Mouse (Mus musculus) lung, embryonic 15.5 days (tissue): ENCODE measurements around the gene Nupl1. TPM values are rescaled to one million over a fixed set of nuclear protein-coding genes. Genes with fewer than 3 reads are reported as not detected.

ENCODE experiments used
- ATAC-seq: fragments of 200-750 bp; cut with Nextera tagmentation; 2 replicates; pipeline ENCODE4 v1.8.0; 2017; ENCODE audit warnings: moderate number of reproducible peaks, borderline replicate concordance; ENCODE audit not compliant: low FRiP score, low TSS enrichment; ENCODE audit errors: extremely low read depth
- H3K27ac ChIP-seq: fragments of 300-500 bp; sonication (generic); 2 replicates; pipeline ENCODE4 v1.5.1; 2015; ENCODE audit warnings: moderate library complexity, mild to moderate bottlenecking, inconsistent platforms
- H3K27me3 ChIP-seq: fragments of 300-500 bp; sonication (generic); 2 replicates; pipeline ENCODE4 v1.6.1; 2015; ENCODE audit warnings: inconsistent platforms
- H3K36me3 ChIP-seq: fragments of 300-500 bp; sonication (generic); 2 replicates; pipeline ENCODE4 v1.6.1; 2015; ENCODE audit warnings: inconsistent platforms
- H3K4me1 ChIP-seq: fragments of 300-500 bp; sonication (generic); 2 replicates; pipeline ENCODE4 v1.6.1; 2015; ENCODE audit warnings: inconsistent platforms
- H3K4me2 ChIP-seq: fragments of 300-500 bp; sonication (generic); 2 replicates; pipeline ENCODE4 v1.6.1; 2015; ENCODE audit warnings: inconsistent platforms, mild to moderate bottlenecking, moderate library complexity
- H3K4me3 ChIP-seq: fragments of 300-500 bp; sonication (generic); 2 replicates; pipeline ENCODE4 v1.5.1; 2015; ENCODE audit warnings: mild to moderate bottlenecking, inconsistent platforms
- H3K9ac ChIP-seq: fragments of 300-500 bp; sonication (generic); 2 replicates; pipeline ENCODE4 v1.6.1; 2015; ENCODE audit warnings: inconsistent platforms
- H3K9me3 ChIP-seq: fragments of 300-500 bp; sonication (generic); 2 replicates; pipeline ENCODE4 v1.6.1; 2016; ENCODE audit warnings: inconsistent platforms
- WGBS: fragments of 180-500 bp; shearing (Covaris S2); methylation state at CpG from one replicate; pipeline ENCODE4 v1.1.7; 2015; 5-methylcytosine and 5-hydroxymethylcytosine counted together
- polyA plus RNA-seq: library from polyadenylated mRNA; unstranded; fragments of >200 nt; fragmentation: Nextera tagmentation; extraction: Ambion mirVana; gene quantifications from 2 replicates; pipeline ENCODE4 v1.2.1, GENCODE M21; 2015

Gene Nupl1
- polyA plus RNA-seq = 0.05 TPM in 1 of 2 replicates, not detected in the other

DNA sequence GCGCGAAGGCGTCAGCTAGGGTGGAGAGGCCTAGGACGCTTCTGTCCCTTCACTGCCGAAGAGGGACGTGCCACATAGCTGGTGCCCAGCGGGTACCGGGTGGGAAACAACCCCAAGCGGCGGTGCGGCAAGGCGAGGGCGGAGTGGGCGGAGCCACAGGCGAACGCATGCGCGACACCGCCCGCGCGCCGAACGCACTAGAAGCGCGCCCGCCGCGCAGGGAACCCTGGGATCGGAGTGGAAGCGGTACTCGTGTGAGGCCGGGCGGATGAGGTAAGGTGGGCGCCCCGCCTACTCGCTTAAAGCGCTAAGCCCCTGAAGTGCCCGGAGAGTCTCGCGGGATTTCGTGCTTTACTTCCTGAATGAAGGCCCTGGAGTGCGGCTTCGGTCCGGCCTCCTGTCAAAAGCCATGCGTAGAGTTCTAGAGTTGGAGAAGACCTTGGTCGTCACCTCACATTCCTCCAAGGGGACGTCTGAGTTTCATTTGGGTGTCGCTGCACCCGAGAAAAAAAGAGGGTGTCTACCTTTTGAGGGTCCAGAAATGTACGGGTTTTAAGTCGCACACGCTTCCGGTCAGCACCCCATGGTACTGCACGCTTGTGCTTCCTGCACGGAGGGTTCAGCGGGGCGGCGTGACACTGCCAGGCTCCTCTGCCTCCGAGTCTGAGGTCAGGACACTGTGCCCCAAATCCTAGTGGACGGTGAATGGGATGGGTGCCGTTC lies at the start of gene Nupl1, which contains the start of gene Gm49336:
Gene Nupl1 (minus strand): TSS at position 151 of the 723 bp plus-strand sequence.
Gene Gm49336 (minus strand): TSS at position 227 of the 723 bp plus-strand sequence.
- Histone ChIP-seq H3K27me3 (no peaks in the 10 kb centered on the region), H3K9me3 (no peaks in the 10 kb centered on the region), H3K4me2 (peak within 1 kb of the TSS; percentile 83), H3K9ac (peak within 1 kb of the TSS; percentile 97), H3K4me1 (peaks cover 18% of the 10 kb centered on the region), H3K36me3 (0 out of 2 replicates have a peak, but pooled peaks cover 2% of the 10 kb centered on the region), H3K4me3 (peak within 1 kb of the TSS; percentile 94), H3K27ac (peak within 1 kb of the TSS; percentile 85)
- under 1% methylated on average over 62 of the region's 62 CpGs for WGBS
- ATAC-seq = peak; percentile 100

DNA sequence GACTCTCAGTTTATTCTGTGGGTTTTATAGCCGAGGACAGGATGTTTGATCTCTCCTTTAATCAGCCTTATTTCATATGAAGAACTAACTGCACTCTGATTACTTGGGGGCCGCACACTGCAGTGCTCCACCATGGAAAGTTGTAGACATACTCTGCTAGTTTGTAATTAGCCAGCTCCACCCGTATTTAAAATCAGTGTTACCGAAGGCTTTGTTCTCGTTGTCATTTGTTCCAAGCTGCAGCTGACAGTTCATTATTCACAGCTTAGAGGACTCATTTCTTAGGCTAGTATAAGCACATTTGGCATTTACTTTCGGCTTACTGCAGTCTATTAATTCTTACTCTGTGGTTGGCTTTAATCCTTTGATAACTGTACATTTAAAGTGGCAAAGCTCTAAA lies 49.8 kb upstream of the Nupl1 start:
- ATAC-seq = no peak
- no peaks in the 10 kb centered on the region for H3K27me3 ChIP-seq
- no peak overlapping the region for H3K4me3 ChIP-seq
- peaks cover 31% of the 10 kb centered on the region for H3K36me3 ChIP-seq
- H3K9me3 ChIP-seq = no peaks in the 10 kb centered on the region
- H3K4me1 ChIP-seq = no peaks in the 10 kb centered on the region; the same call in 1 of the 2 replicates
- H3K27ac ChIP-seq = no peak overlapping the region
- no peak overlapping the region for H3K9ac ChIP-seq
- WGBS = 63% methylated on average over 6 of the region's 6 CpGs
- no peak overlapping the region for H3K4me2 ChIP-seq

DNA sequence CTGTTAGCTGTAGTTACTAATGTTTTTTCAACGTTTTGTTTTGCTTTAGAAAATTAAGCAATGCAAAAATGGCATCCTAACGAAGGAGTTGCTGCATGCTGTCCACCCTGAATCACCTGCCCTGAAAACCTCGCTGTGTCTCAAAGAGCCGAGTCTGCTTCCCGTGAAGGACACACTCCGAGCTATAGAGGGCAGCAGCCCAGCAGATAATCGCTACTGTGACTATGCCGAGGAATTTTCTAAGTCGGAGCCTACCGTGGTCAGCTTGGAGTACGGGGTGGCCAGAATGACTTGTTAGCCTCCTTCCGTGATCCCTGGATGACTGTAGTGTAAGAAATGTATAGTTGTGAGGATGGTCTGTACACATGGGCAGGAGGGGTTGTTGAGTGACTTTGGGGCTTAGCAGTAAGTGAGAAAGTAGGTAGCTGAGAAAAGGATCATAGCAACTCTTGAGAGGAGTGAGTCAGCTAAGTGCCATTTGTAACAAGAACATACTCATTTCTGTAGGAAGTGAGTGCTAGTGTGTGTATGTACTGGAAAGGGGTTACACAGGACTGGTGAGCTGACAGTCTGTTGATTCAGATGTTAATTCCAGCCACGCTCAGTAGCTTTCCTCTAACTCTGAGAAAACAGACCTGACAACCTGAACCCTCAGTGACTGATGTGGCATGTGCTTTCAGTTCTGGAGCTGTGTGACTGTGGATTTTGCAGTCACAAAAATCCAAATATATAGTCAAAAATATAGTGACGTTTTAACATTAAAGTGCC lies 49.2 kb upstream of the Nupl1 start:
- no peaks in the 10 kb centered on the region; the same call in 1 of the 2 replicates for H3K4me1 ChIP-seq
- no peak overlapping the region for H3K9ac ChIP-seq
- 71% methylated on average over 14 of the region's 14 CpGs for WGBS
- H3K9me3 ChIP-seq = no peaks in the 10 kb centered on the region
- no peak overlapping the region for H3K4me2 ChIP-seq
- H3K36me3 ChIP-seq = peaks cover 31% of the 10 kb centered on the region
- H3K4me3 ChIP-seq = no peak overlapping the region
- no peaks in the 10 kb centered on the region for H3K27me3 ChIP-seq
- no peak overlapping the region for H3K27ac ChIP-seq
- ATAC-seq = no peak

DNA sequence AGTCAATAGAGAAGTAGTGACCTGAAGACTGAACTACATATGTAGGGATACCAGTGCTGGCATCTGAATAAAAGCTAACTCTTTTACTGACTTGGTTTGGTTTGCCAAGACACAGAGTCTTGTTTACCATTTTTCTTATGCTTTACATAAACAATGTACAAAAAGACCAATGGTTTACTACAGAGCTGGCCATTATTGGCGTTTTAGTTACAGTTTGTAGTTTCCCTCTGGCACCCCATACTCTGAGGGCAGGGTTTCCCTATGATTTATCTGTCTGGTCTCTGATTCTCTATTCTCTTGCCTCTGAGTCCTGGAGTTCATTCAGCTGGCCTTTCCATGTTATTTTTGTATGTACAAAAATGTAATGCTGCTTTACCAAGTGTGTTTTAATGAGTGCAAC lies 44.3 kb upstream of the Nupl1 start:
- H3K27me3 ChIP-seq = no peaks in the 10 kb centered on the region
- H3K4me1 ChIP-seq = no peaks in the 10 kb centered on the region
- ATAC-seq = peak; percentile 57; the same call in 1 of the 2 replicates
- no peak overlapping the region for H3K4me2 ChIP-seq
- H3K4me3 ChIP-seq = no peak overlapping the region
- no peak overlapping the region for H3K27ac ChIP-seq
- H3K9me3 ChIP-seq = no peaks in the 10 kb centered on the region
- peaks cover 15% of the 10 kb centered on the region for H3K36me3 ChIP-seq
- H3K9ac ChIP-seq = no peak overlapping the region
- WGBS = 50% methylated on average over 1 of the region's 1 CpGs

DNA sequence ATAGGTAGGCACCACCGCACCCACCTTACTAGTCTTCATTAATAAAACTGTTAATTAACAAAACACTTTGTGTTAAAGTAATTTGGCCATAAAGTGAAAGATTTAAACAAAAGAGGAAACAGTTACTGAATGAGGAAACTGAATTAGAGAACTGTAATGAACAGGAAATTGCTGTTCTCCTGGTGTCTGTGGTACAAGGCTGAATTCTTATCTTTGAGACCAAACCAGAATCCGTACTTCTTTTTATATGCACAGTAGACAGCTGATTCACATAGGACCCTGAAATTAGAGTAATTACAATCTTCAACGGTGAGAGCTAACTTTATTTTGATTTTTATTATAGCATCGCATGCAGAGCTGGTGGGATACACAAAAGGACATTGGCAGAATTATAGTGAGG lies 39.1 kb upstream of the Nupl1 start:
- H3K9me3 ChIP-seq = no peaks in the 10 kb centered on the region
- H3K4me3 ChIP-seq = no peak overlapping the region
- H3K9ac ChIP-seq = no peak overlapping the region
- no peak overlapping the region for H3K4me2 ChIP-seq
- H3K4me1 ChIP-seq = no peaks in the 10 kb centered on the region
- peaks cover 14% of the 10 kb centered on the region for H3K36me3 ChIP-seq
- H3K27ac ChIP-seq = no peak overlapping the region
- no peaks in the 10 kb centered on the region for H3K27me3 ChIP-seq
- ATAC-seq = no peak
- 84% methylated on average over 4 of the region's 4 CpGs for WGBS

DNA sequence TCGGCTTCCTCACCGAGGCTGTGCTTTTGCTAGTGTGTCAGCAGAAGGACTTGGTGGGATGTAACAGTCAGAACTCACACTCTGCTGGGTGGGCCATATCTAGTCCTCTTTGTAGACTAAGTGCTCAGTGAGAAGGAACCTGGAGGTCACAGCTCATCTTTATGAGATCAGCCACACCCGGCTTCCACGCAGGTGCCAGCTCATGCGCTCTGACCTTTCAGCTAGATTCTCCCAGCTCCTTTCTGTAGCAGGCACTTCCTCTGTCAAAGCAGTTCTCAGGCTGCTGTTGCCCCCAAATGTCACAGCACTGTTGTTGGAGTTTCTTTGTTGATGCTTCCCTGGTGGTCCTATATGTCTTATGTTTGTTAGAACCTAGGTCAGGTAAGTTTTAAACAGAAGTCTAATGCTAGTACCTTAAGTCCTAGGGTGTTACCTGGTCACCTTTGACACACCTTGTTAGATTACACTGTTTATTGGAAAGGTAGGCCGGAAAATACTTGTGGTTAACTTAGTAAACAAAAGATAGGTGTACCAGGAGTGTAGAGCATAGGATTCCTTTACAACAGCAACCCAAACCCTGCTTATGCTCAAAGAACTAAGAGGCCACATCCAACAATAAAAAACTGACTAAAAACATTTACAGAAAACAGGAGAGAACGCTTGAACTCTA lies 35.1 kb upstream of the Nupl1 start:
- Histone ChIP-seq H3K36me3 (peaks cover 15% of the 10 kb centered on the region; the same call in 1 of the 2 replicates), H3K27me3 (no peaks in the 10 kb centered on the region), H3K9me3 (no peaks in the 10 kb centered on the region), H3K4me1 (no peaks in the 10 kb centered on the region), H3K4me2 (no peak overlapping the region), H3K9ac (no peak overlapping the region), H3K4me3 (no peak overlapping the region), H3K27ac (no peak overlapping the region)
- no peak for ATAC-seq
- 83% methylated on average over 7 of the region's 7 CpGs for WGBS

DNA sequence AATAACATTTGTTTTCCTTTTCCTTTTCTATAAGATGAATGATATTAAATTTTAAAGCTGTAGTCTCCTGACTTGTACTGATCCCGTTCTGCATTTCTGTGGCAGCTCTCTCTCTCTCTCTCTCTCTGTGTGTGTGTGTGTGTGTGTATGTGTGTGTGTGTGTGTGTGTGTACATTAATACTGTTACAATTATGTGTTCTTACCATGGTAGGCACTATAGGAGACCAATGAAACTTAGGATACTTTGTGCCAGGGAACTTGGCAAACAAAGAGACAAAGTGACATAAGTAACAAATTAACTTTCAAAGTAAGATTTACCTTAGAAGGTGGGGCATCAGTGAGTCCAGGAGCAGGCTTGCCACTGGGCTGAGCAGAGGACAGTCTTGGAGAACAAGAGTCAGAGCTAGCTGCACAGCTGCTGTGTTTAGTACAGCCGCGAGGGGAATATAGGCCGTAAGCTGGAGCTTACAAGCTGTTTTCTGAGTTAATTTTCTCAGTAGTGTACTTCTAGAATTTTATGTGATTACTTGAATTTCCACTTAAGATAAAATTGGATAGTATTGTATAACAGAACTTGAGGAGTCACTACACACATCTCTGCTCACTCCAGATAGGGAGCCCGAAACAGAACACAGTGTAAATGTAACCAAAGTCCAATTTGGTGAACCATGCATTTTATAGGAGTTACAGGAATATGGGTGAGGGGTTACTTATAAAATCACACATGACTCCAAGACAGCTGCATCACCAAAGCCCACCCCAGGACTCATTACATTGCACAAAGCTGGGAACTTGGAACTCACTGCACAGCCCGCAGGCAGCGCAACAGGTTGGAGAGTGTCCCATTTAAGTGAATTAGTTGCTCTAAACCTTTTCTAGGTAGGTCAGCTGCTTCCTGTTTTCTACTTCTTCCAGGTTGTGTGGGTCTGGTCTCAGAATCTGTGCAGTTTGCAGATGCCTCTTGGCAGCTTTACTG lies 24.4 kb upstream of the Nupl1 start:
- no peaks in the 10 kb centered on the region for H3K36me3 ChIP-seq
- H3K9me3 ChIP-seq = no peaks in the 10 kb centered on the region
- H3K4me2 ChIP-seq = no peak overlapping the region
- 86% methylated on average over 7 of the region's 7 CpGs for WGBS
- H3K27me3 ChIP-seq = no peaks in the 10 kb centered on the region
- H3K9ac ChIP-seq = no peak overlapping the region
- no peak overlapping the region for H3K4me3 ChIP-seq
- no peak for ATAC-seq
- H3K4me1 ChIP-seq = peaks cover 5% of the 10 kb centered on the region; the same call in 1 of the 2 replicates
- no peak overlapping the region for H3K27ac ChIP-seq

DNA sequence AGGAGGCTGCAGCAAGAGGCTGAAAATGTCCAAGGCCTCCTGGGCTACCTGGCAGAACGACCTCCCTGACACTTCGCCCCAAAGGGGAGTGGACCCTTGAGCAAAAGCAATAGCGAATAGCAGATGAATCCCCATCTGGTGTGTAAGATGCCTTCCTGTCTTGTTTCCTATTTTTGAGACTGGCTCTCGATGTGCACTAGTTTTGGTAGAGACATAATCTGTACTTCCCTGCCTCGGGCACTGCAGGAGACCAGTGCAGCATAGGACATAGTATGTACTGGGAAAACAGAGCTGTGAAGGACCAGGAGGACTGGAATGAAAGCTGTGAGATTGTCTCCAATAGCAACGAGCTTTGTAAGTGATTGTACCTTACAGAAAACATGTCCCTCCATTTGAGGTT lies 22.1 kb upstream of the Nupl1 start:
- H3K4me1 ChIP-seq = peaks cover 5% of the 10 kb centered on the region; the same call in 1 of the 2 replicates
- H3K27me3 ChIP-seq = no peaks in the 10 kb centered on the region
- no peak overlapping the region for H3K4me3 ChIP-seq
- no peaks in the 10 kb centered on the region for H3K9me3 ChIP-seq
- WGBS = 71% methylated on average over 6 of the region's 6 CpGs
- no peak for ATAC-seq
- no peak overlapping the region for H3K9ac ChIP-seq
- H3K27ac ChIP-seq = no peak overlapping the region
- H3K4me2 ChIP-seq = no peak overlapping the region
- no peaks in the 10 kb centered on the region for H3K36me3 ChIP-seq

DNA sequence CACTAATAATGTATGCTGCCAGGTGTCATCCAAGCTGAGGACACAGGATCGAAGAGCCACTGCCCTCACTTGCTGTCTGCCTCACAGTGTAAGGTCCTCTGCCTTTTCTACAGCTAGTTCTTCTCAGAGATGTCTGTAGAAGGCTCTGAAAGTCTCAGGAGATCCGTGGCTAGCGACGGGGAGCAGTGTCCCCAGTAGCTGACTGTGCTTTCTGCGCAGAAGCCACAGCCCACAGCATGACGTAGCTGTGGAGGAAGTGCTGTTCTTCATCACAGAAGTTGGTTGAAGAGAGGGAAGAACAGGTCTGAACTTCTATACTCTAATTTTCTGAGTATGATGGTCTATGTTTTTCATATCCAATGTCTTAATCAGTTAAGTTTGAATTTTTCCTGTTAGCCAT lies 18.1 kb upstream of the Nupl1 start:
- no peak overlapping the region for H3K4me2 ChIP-seq
- no peaks in the 10 kb centered on the region for H3K9me3 ChIP-seq
- peaks cover 8% of the 10 kb centered on the region for H3K4me1 ChIP-seq
- H3K27me3 ChIP-seq = no peaks in the 10 kb centered on the region
- no peaks in the 10 kb centered on the region for H3K36me3 ChIP-seq
- no peak for ATAC-seq
- H3K9ac ChIP-seq = no peak overlapping the region
- no peak overlapping the region for H3K4me3 ChIP-seq
- no peak overlapping the region for H3K27ac ChIP-seq
- WGBS = 88% methylated on average over 6 of the region's 6 CpGs

DNA sequence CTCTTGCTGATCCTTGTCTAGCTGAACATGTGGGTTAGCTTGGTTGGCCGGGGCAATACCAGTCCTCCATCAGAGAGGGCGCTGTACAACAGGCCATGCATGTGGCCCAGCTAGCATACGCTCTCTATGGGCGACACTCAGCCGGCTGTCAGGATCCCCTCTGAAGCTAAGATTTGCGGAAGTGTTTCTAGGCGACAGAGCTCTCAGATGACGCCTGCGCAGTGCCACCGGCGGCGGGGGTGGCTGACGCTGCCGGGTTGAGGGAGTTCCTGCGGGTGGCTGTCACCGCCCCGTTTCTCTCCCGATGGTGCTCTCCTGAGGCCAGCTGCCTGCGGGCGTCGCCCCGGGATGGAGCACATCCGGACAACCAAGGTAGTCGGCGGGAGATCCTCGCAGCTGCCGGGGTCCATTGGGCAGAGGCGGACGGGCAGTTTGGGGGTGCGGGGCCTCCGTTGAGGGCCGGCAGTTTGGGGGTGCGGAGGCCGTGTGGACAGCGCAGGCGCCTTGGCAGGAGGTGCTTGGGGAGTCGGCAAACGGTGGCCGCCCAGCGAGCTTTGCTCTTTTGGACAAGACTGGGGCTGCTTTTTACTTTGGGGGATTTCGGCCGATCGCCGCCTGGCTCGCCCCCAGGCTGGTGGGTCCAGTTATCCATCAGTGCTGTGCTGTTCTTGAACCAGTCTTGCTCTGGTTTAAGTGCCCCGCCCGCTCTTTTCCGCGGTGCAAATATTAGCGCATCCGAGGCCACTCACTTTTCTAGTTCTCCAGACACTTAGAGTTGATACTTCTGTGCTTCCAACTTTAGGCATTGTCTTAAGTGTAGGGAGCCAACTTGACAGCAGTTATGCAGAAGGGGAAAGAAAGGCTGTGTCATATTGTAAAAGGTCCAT lies 14.0 kb upstream of the Nupl1 start, which contains the start of gene Mtmr6:
Gene Mtmr6 (plus strand): TSS at position 239 of the 887 bp plus-strand sequence.
- Histone ChIP-seq H3K4me1 (peaks cover 8% of the 10 kb centered on the region), H3K27ac (peak within 1 kb of the TSS; percentile 72), H3K4me3 (peak within 1 kb of the TSS; percentile 82), H3K4me2 (peak within 1 kb of the TSS; percentile 62), H3K9ac (peak within 1 kb of the TSS; percentile 66), H3K27me3 (no peaks in the 10 kb centered on the region), H3K9me3 (no peaks in the 10 kb centered on the region), H3K36me3 (no peaks in the 10 kb centered on the region)
- peak; percentile 99 for ATAC-seq
- WGBS = under 1% methylated on average over 51 of the region's 51 CpGs
